9 mouse cellular contexts compared by ENCODE assay signal in genomic region chrX:61723029-61723980, GRCm38 (mm10). TPM values are rescaled to one million over a fixed set of nuclear protein-coding genes. Genes with fewer than 3 reads are reported as not detected.
A peak's percentile ranks its signal among the peaks of the same experiment; 100 is the strongest.
DNase-seq lines count a peak whose midpoint lies in the region; ATAC-seq and TF ChIP-seq lines count a peak whose summit lies in the region.
"Had no signal": no experiment of that assay in that cellular context is flagged by ENCODE, and none has a peak within 500 bp of the region (broad histone marks: within the 10 kb centered on the region; RNA-seq: fewer than 3 reads in every experiment).

No protein-coding gene starts in this region.

- peak overlapping the region; percentile 36; the same call in 1 of the 2 replicates for H3K4me2 ChIP-seq in CH12.LX (ENCODE audit: insufficient read depth, low read depth, poor library complexity, severe bottlenecking)
- H3K4me2 ChIP-seq in embryonic facial prominence, embryonic 14.5 days (ENCODE audit: low read depth, low read length), result peak overlapping the region; percentile 37
- peak overlapping the region; percentile 56 for H3K4me2 ChIP-seq in liver, embryonic 11.5 days

- no peaks in the 10 kb centered on the region for H3K79me2 ChIP-seq in CH12.LX (replicated peaks; ENCODE audit: control insufficient read depth, extremely low read depth, insufficient read depth, poor library complexity, severe bottlenecking)

- H3K4me3 ChIP-seq in CH12.LX (replicated peaks in 1 of 3; ENCODE audit: low read depth in 2 of 3, low read length in 2 of 3, poor library complexity in 1 of 3), result peak overlapping the region in 1 of 3 experiments; percentile 41
- no peak overlapping the region for H3K4me3 ChIP-seq in embryonic facial prominence, embryonic 14.5 days (ENCODE audit: low read depth, low read length)
- H3K4me3 ChIP-seq in liver, embryonic 11.5 days (ENCODE audit: low read depth, low read length), result no peak overlapping the region
- H3K4me3 ChIP-seq: erythroblast, embryonic 14.5 days had no signal

- H3K27ac ChIP-seq in CH12.LX (ENCODE audit: insufficient read depth, low read depth), result peak overlapping the region; percentile 90
- H3K27ac ChIP-seq in embryonic facial prominence, embryonic 14.5 days (replicated peaks; ENCODE audit: low read depth, low read length), result no peak overlapping the region
- H3K27ac ChIP-seq in liver, embryonic 11.5 days (ENCODE audit: low read depth, low read length), result peak overlapping the region; percentile 7; the same call in 1 of the 2 replicates

- peaks cover 19% of the 10 kb centered on the region for H3K9me3 ChIP-seq in CH12.LX (replicated peaks; ENCODE audit: low read length)
- H3K9me3 ChIP-seq in embryonic facial prominence, embryonic 14.5 days (ENCODE audit: control insufficient read depth, low read length), result no peaks in the 10 kb centered on the region
- no peaks in the 10 kb centered on the region for H3K9me3 ChIP-seq in liver, embryonic 11.5 days (ENCODE audit: control insufficient read depth, low read length)

- DNase-seq in adrenal gland, postnatal 14 days, result peak; percentile 5
- DNase-seq in adrenal gland, postnatal 25 days, result no peak
- no peak for DNase-seq in CH12.LX (ENCODE audit: extremely low read depth)
- DNase-seq in embryonic facial prominence, embryonic 14.5 days (ENCODE audit: low spot score), result no peak
- no peak for DNase-seq in liver, embryonic 11.5 days (ENCODE audit: low spot score)
- DNase-seq in left cerebral cortex, adult 11 months (ENCODE audit: low spot score), result no peak
- no peak for DNase-seq in thymus, postnatal 10 days (ENCODE audit: low spot score in 2 of 2)
- no peak for DNase-seq in layer of hippocampus, adult 9-11 months

- no peak; a peak in 1 of 4 replicates for TF ChIP-seq CTCF in CH12.LX (conservative IDR thresholded peaks at IDR 0.05 in 1 of 2, IDR thresholded peaks at IDR 0.05 in 1 of 2; ENCODE audit: low read depth in 2 of 2, low read length in 2 of 2)

- TF ChIP-seq EP300 in CH12.LX (IDR thresholded peaks at IDR 0.05; ENCODE audit: low read length), result no peak

- dilution Hi-C loops in CH12.LX (cut with MboI; ENCODE audit: extremely low pct_ligation_motif_present, extremely low pct_unique_long_range_greater_than_20kb, low sequenced_read_pairs), result no loop called here

- no peak overlapping the region; the same call in 1 of the 2 replicates for H3K9ac ChIP-seq in CH12.LX (ENCODE audit: insufficient read depth, low read depth)
- no peak overlapping the region for H3K9ac ChIP-seq in embryonic facial prominence, embryonic 14.5 days (ENCODE audit: low read depth, low read length)
- H3K9ac ChIP-seq in liver, embryonic 11.5 days (ENCODE audit: low read depth, low read length), result no peak overlapping the region

- in situ Hi-C loops in CH12.LX (cut with MboI; ENCODE audit: low pct_ligation_motif_present, low pct_unique_long_range_greater_than_20kb, low sequenced_read_pairs), result no loop called here

- 49% methylated on average over 8 of the region's 9 CpGs for WGBS in embryonic facial prominence, embryonic 14.5 days
- 39% methylated on average over 9 of the region's 9 CpGs for WGBS in liver, embryonic 11.5 days

- TF ChIP-seq RAD21 in CH12.LX (IDR thresholded peaks at IDR 0.05; ENCODE audit: low read depth, low read length), result no peak; the same call in 1 of the 2 replicates

- H3K27me3 ChIP-seq in CH12.LX (replicated peaks), result no peaks in the 10 kb centered on the region
- no peaks in the 10 kb centered on the region for H3K27me3 ChIP-seq in embryonic facial prominence, embryonic 14.5 days (replicated peaks; ENCODE audit: control insufficient read depth, insufficient read depth, low read length)
- H3K27me3 ChIP-seq in liver, embryonic 11.5 days (replicated peaks; ENCODE audit: control insufficient read depth, insufficient read depth, low read length), result no peaks in the 10 kb centered on the region

- no peak for ATAC-seq in embryonic facial prominence, embryonic 14.5 days (ENCODE audit: low read depth)
- ATAC-seq in liver, embryonic 11.5 days (replicated peaks; ENCODE audit: low FRiP score), result peak; percentile 71

- H3K4me1 ChIP-seq in CH12.LX (ENCODE audit: control insufficient read depth in 1 of 2, insufficient read depth in 2 of 2), result peaks cover 0 to 3% of the 10 kb centered on the region in 2 experiments; a peak in 1 of 4 replicates
- no peaks in the 10 kb centered on the region for H3K4me1 ChIP-seq in embryonic facial prominence, embryonic 14.5 days (ENCODE audit: control insufficient read depth, insufficient read depth, low read length)
- no peaks in the 10 kb centered on the region for H3K4me1 ChIP-seq in liver, embryonic 11.5 days (replicated peaks; ENCODE audit: control insufficient read depth, insufficient read depth, low read length)

- TF ChIP-seq POLR2A in CH12.LX (IDR thresholded peaks at IDR 0.05; ENCODE audit: low read depth, low read length), result no peak

- H3K36me3 ChIP-seq in CH12.LX (replicated peaks in 1 of 2; ENCODE audit: control insufficient read depth in 1 of 2, insufficient read depth in 1 of 2, low read length in 1 of 2), result no peaks in the 10 kb centered on the region
- no peaks in the 10 kb centered on the region for H3K36me3 ChIP-seq in embryonic facial prominence, embryonic 14.5 days (ENCODE audit: control insufficient read depth, insufficient read depth, low read length)
- no peaks in the 10 kb centered on the region for H3K36me3 ChIP-seq in liver, embryonic 11.5 days (ENCODE audit: control insufficient read depth, insufficient read depth, low read length)

TF ChIP-seq in CH12.LX, 34 proteins besides CTCF, POLR2A, EP300 and RAD21:
- TF ChIP-seq GABPA (IDR thresholded peaks at IDR 0.05; ENCODE audit: insufficient replicate concordance, low read depth, low read length), result no peak
- TF ChIP-seq ZNF384 (IDR thresholded peaks at IDR 0.05; ENCODE audit: low read depth, low read length), result no peak
- TF ChIP-seq NELFE (IDR thresholded peaks at IDR 0.05; ENCODE audit: low read depth, low read length), result no peak
- no peak for TF ChIP-seq SIN3A (IDR thresholded peaks at IDR 0.05; ENCODE audit: low read length)
- no peak for TF ChIP-seq MAFK (IDR thresholded peaks at IDR 0.05; ENCODE audit: insufficient replicate concordance, low read length)
- no peak for TF ChIP-seq MYC (IDR thresholded peaks at IDR 0.05; ENCODE audit: low read depth, low read length)
- no peak for TF ChIP-seq E2F4 (IDR thresholded peaks at IDR 0.05; ENCODE audit: insufficient replicate concordance, low read depth, low read length)
- TF ChIP-seq HCFC1 (IDR thresholded peaks at IDR 0.05; ENCODE audit: low read depth, low read length), result no peak
- TF ChIP-seq ZC3H11A (IDR thresholded peaks at IDR 0.05; ENCODE audit: low read depth, low read length), result no peak
- TF ChIP-seq USF2 (conservative IDR thresholded peaks at IDR 0.05; ENCODE audit: low read depth, low read length), result no peak

RNA-seq across cellular contexts. Expression of gene Ldoc1, which starts 14.0 kb away (rescaled TPM):
- total RNA-seq in adrenal gland, postnatal 14 days (2021), result 1.1 and 1.3 TPM in 2 replicates
- 1.7 and 2.4 TPM in 2 replicates for total RNA-seq in adrenal gland, postnatal 25 days (2021)
- total RNA-seq in CH12.LX (2012; rRNA removed) (not detected in 2 replicates), CH12.LX (2014; rRNA removed) (not detected in 2 replicates)
- polyA plus RNA-seq in CH12.LX (2012; ENCODE audit: insufficient read length, low read depth), result not detected in 2 replicates
- 0.53 and 0.83 TPM in 2 replicates for polyA plus RNA-seq in embryonic facial prominence, embryonic 14.5 days (2014; fragmentation: Nextera tagmentation; extraction: Ambion mirVana)
- 0.16 and 0.56 TPM in 2 replicates for polyA plus RNA-seq in liver, embryonic 11.5 days (2014; fragmentation: Nextera tagmentation; extraction: Ambion mirVana)
- polyA plus RNA-seq: erythroblast, embryonic 14.5 days had no signal
